Mouse (Mus musculus): Measurements from ENCODE around the gene Sfxn5. TPM values are rescaled to one million over a fixed set of nuclear protein-coding genes. Genes with fewer than 3 reads are reported as not detected.
A peak's percentile ranks its signal among the peaks of the same experiment; 100 is the strongest.

Gene Sfxn5
- 15.1 and 17.5 TPM in 2 replicates for polyA plus RNA-seq (2012; rRNA removed)

DNA sequence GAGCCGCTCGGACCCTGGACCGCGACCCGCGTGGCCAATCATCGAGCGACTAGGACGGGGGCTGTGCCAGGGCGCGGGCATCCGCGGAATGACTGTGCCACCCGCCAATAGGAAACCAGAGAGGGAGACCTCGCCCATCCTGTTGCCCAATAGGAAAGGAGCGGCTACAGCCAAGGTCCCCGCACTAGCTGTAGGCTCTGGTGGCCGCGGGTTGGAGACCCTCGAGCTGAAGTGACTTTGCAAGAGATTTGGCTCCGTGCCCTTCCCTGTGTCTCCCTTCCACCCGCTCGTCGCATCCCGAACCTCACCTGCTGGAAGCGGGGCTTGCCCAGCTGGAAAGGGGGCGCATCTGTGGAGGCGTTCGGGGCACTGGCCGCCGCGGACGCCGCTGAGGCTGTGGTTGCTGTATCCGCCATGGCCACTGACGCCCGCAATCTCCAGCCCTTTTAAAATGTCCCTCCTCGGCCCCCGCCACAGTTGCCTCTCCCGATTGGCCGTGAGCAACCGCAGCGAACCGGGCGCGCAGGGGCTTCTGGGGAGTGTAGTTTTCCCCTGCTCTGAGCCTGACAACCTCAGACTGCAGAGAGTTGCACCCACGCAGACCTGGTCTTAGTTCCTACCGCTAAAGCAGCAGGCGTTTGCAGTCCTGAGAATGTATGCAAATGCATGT, at the start of gene Sfxn5:
Sfxn5 (minus strand) TSS at position 423 of the 670 bp plus-strand sequence.
- TF ChIP-seq POLR2A (IDR thresholded peaks at IDR 0.05; ENCODE audit: borderline replicate concordance, extremely low read depth, insufficient read depth, insufficient read length, poor library complexity, severe bottlenecking) (peak; percentile 89; the same call in 1 of the 2 replicates), CTCF (IDR thresholded peaks at IDR 0.05; ENCODE audit: borderline replicate concordance, extremely low read depth, insufficient read depth, insufficient read length) (no peak)
- DNase-seq (ENCODE audit: low read depth), result peak; percentile 98

GRCm38 (mm10) chr6:85382791-85383190, 49.6 kb upstream of the Sfxn5 start:
- TF ChIP-seq CTCF (IDR thresholded peaks at IDR 0.05; ENCODE audit: borderline replicate concordance, extremely low read depth, insufficient read depth, insufficient read length), result no peak
- no peak for TF ChIP-seq POLR2A (IDR thresholded peaks at IDR 0.05; ENCODE audit: borderline replicate concordance, extremely low read depth, insufficient read depth, insufficient read length, poor library complexity, severe bottlenecking)
- DNase-seq (ENCODE audit: low read depth), result no peak

DNA sequence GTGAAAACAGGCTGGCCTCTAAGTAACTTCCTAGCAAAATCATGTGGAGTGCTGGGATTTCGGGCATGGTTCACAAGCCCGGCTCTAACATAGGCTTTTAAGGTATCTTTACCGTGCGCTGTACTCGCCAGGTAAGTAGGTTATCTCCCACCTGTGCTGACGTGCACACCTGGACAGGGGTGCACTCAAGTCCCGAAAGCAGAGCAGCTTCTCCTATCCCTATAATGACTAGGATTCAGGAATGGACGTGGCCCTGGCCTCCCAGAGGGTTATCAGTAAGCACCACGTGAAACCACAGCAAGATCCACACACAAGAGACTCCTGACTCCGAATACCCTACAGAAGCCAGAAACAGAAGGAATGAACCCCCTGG, 48.4 kb upstream of the Sfxn5 start:
- DNase-seq (ENCODE audit: low read depth), result no peak
- TF ChIP-seq POLR2A (IDR thresholded peaks at IDR 0.05; ENCODE audit: borderline replicate concordance, extremely low read depth, insufficient read depth, insufficient read length, poor library complexity, severe bottlenecking) (no peak), CTCF (IDR thresholded peaks at IDR 0.05; ENCODE audit: borderline replicate concordance, extremely low read depth, insufficient read depth, insufficient read length) (no peak)

- DNase-seq (ENCODE audit: low read depth), result peak; percentile 12
- TF ChIP-seq POLR2A (IDR thresholded peaks at IDR 0.05; ENCODE audit: borderline replicate concordance, extremely low read depth, insufficient read depth, insufficient read length, poor library complexity, severe bottlenecking) (no peak), CTCF (IDR thresholded peaks at IDR 0.05; ENCODE audit: borderline replicate concordance, extremely low read depth, insufficient read depth, insufficient read length) (no peak)
These were observed 47.9 kb upstream of the Sfxn5 start for GRCm38 (mm10) chr6:85380901-85381647.

DNA sequence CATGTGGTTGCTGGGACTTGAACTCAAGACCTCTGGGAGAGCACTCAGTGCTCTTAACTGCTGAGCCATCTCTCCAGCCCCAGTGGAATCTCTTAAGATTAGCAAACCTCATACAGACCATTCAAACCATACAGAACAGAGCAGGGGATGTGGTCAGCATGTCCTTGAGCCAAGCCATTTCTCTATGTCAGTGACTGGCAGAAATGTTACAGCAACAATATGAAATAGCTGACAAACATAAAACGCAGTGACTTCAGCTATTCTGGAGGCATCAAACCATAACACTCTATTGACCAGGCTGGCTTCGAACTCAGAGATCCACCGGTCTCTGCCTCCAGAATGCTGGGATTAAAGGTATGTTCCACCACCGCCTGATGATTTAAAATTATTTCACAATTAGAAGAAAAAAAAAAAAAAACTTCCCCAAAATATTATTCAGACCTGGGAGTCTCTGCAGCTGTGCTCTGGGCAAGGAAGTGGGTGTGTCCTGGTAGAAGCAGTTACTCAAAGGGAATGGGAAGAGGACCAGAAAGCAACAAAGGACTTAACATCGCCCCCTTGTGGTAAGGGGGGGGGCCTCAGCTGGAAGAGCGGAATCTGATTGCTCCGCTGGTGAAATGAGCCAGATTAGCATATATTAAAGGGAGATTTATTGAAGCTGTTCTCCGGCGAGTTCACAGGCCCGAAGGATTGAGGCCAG, 47.1 kb upstream of the Sfxn5 start:
- no peak for TF ChIP-seq POLR2A (IDR thresholded peaks at IDR 0.05; ENCODE audit: borderline replicate concordance, extremely low read depth, insufficient read depth, insufficient read length, poor library complexity, severe bottlenecking)
- peak; percentile 86 for TF ChIP-seq CTCF (IDR thresholded peaks at IDR 0.05; ENCODE audit: borderline replicate concordance, extremely low read depth, insufficient read depth, insufficient read length)
- DNase-seq (ENCODE audit: low read depth), result peak; percentile 94

DNA sequence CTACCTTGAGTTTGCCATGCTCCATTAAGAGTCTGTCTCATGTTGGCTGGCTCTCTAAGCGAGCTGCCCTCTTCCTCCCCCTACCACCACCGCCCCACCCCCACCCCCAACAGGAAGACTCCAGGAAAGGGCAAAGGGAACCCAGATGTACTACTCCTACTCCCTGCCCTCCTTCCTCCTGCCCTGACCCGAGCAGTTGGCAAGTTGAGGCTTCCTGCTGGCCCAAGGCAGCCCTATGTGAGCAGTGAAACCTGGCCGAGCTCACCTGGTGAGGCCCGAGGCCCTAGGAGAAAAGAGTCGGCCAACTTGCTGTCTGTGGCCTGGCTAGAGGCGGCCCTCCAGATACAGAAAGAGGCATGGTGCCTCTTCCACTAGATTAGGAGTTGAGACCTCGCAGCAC, 45.4 kb upstream of the Sfxn5 start:
- no peak for DNase-seq (ENCODE audit: low read depth)
- TF ChIP-seq POLR2A (IDR thresholded peaks at IDR 0.05; ENCODE audit: borderline replicate concordance, extremely low read depth, insufficient read depth, insufficient read length, poor library complexity, severe bottlenecking), result no peak
- no peak for TF ChIP-seq CTCF (IDR thresholded peaks at IDR 0.05; ENCODE audit: borderline replicate concordance, extremely low read depth, insufficient read depth, insufficient read length)

- no peak for DNase-seq (ENCODE audit: low read depth)
- no peak for TF ChIP-seq CTCF (IDR thresholded peaks at IDR 0.05; ENCODE audit: borderline replicate concordance, extremely low read depth, insufficient read depth, insufficient read length)
- no peak for TF ChIP-seq POLR2A (IDR thresholded peaks at IDR 0.05; ENCODE audit: borderline replicate concordance, extremely low read depth, insufficient read depth, insufficient read length, poor library complexity, severe bottlenecking)
These were observed 44.7 kb upstream of the Sfxn5 start for GRCm38 (mm10) chr6:85377876-85378275.

- TF ChIP-seq POLR2A (IDR thresholded peaks at IDR 0.05; ENCODE audit: borderline replicate concordance, extremely low read depth, insufficient read depth, insufficient read length, poor library complexity, severe bottlenecking), result no peak
- no peak for TF ChIP-seq CTCF (IDR thresholded peaks at IDR 0.05; ENCODE audit: borderline replicate concordance, extremely low read depth, insufficient read depth, insufficient read length)
- DNase-seq (ENCODE audit: low read depth), result no peak
These were observed 44.0 kb upstream of the Sfxn5 start for GRCm38 (mm10) chr6:85377066-85377734.

GRCm38 (mm10) chr6:85374734-85375114, 41.5 kb upstream of the Sfxn5 start:
- TF ChIP-seq POLR2A (IDR thresholded peaks at IDR 0.05; ENCODE audit: borderline replicate concordance, extremely low read depth, insufficient read depth, insufficient read length, poor library complexity, severe bottlenecking), result no peak
- TF ChIP-seq CTCF (IDR thresholded peaks at IDR 0.05; ENCODE audit: borderline replicate concordance, extremely low read depth, insufficient read depth, insufficient read length), result no peak
- peak; percentile 98 for DNase-seq (ENCODE audit: low read depth)

DNA sequence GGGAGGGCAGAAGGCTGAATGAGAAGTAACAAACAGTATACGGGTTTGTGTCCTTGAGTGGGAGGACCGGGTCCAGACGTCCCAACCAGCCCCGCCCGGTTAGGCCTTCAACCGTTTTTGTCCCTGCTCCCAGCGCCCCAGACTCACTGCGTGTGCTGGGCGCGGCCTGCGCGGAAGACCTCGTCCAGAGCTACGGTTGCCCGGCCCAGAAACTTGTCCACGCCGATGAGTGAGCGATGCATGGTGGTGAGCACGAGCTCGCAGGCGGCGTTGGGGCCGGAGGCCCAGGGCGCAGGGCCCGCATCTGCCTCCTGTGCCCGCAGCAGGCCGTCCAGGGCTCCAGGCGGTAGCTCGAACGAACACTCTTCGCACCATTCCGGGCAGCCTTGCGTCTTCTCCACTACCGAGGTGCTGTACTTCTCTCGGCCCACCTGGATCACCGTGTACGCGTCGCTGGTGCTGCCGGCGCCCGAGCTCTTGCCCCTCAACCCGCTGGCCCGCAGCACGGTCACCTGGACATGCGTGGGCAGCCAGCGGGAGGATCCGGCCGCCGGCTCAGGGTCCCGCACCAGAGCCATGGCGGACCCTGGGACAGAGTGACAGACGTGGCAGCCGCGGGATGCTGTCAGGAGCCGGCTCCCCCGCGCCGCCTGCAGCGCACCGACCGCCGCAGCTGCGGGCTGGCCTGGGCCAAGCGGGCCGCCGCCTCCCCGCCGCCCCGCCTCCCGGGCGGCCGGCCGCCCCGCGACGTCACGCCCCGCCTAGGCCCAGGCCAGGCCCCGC, 40.9 kb upstream of the Sfxn5 start, which contains the start of gene Rab11fip5:
Rab11fip5 (minus strand) TSS at position 684 of the 783 bp plus-strand sequence.
- peak; percentile 50 for DNase-seq (ENCODE audit: low read depth)
- TF ChIP-seq POLR2A (IDR thresholded peaks at IDR 0.05; ENCODE audit: borderline replicate concordance, extremely low read depth, insufficient read depth, insufficient read length, poor library complexity, severe bottlenecking), result peak; percentile 81
- TF ChIP-seq CTCF (IDR thresholded peaks at IDR 0.05; ENCODE audit: borderline replicate concordance, extremely low read depth, insufficient read depth, insufficient read length), result no peak
